Mouse (Mus musculus): ENCODE results near the gene Zfp568.
"Not testable (repeated sequence)": the region's sequence is repeated elsewhere in the genome, so short reads cannot be mapped to it uniquely, and the experiment has no call there.

Zfp568 gene

DNA sequence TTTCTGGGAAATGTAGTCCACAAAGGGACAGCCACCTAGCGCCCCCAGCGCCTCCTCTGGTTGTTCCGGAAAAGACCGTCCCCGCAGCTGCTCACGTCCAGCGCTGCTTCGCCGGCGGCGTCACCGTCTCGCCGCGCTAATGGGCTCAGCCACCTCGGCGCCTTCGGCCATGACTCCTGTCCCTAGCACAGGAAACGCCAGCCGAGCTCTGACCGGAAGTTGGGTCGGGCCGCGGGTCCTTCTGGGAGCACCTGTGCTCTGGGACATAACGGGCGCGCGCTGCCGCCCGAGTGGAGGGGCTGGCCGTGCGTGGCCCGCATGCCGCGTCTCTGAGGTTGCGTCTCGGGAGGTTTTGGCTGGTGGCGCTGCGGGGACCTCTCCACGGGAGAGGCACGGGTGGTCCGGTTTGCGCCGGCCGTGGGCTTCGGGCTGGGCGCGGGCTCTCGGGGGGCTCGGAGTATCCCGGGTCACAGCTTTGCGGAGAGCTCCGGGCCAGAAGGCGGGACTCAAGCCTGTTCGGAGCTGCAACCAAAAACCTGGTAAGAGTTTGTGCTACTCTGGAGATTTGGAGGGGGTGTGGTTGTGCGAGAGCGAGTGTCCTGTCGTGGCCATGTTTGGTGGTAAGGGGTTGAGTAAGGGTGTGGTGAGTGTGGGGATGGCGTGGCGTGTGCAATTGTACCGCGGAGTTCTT is at the start of gene Zfp568:
Gene Zfp568, plus strand, starts transcription at position 266 of the 691 bp plus-strand sequence.
- peak; percentile 74 for DNase-seq (ENCODE audit: low spot score)

DNA sequence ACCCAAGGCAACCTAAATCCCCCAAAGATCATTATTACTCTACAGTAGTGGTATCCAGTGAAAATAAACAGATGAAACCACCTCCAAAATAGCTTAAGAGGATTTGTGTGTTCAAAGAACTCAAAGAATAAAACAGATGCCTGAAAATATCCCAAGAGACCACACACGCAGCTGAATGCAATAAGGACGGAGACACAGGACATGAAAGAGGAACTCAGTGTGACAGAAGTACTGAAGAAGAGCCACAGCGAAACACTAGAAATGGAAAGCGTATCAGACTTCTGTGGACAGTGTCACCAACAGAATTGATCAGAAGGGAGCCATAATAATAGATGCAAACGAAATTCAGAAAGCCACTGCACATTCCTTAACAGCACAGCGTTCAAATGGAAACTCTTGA is 44.9 kb upstream of the Zfp568 start:
- DNase-seq (ENCODE audit: low spot score), result no peak

DNA sequence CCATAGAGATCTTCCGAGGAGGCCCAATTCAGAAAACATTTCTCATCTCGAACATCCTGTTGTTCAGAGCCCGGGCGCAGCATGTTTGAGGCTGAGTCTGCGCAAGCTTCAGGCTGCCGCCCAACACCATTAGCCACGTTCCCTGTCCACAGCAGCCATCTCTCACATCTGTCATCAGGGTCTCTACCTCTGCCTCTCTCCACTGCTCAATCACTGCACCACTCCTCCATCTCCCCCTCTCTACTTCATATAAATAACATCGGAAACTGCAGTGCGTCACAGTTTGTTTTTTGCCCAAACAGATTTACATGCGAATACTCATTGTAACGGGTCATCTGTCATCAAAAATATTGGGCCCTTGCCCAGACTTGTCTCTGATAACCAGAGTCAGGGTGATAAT is 42.7 kb upstream of the Zfp568 start:
- no peak for DNase-seq (ENCODE audit: low spot score)

DNA sequence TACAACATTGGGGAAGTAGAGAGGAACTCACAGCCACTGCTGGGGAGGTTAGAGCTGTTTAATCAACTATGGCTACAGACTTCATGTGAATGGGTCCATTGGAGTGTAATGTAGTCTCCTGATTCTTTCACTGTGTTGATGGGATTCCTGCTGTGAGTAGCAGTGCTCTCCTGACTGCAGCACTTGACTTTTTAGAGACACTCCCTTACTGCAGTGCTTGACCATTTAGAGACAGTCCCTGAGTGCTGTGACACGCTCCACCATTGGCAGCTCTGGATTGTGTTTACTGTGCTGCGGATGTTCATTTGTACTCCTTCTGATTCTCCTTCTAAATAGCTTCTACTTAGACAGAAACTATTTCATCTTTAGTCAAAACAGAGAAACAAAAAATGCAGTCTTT is 41.0 kb upstream of the Zfp568 start:
- no peak for DNase-seq (ENCODE audit: low spot score)

DNA sequence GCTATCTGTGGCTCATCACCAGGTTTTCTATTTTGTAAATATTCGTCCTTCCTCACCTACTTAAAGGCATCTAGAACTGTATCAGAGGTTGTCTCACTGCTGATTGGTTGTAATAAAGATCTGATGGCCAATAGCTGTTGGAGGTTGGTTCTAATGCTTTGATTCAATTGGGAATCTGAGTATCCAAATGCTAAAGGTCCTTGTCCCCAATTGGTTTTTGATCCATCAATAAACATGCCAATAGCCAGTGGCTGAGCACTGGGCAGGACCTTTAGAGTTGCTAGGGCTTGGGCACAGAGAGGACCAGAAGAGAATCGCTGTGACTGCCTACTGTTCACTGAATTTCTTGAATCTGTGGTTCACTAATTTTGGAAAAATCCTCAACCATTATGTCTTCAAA is 40.0 kb upstream of the Zfp568 start:
- no peak for DNase-seq (ENCODE audit: low spot score)

DNA sequence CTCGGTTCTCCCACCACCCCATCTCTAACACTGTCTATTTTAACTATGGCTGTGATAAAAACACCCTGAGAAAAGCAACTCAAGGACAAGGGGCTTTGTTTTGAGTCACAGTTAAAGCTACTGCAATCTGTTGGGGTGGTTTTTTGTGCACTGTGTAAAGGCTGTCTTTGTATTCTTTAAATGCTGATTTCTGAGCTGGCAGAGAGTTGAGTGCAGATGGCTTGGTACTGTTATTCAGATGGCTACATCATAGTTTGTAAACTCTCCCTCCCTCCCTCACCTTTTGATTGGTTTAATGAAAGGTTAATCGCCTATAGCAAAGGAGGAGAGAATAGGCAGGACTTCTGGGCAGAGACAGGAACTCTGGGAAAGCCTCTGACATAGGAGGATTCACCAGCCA is 39.6 kb upstream of the Zfp568 start:
- no peak for DNase-seq (ENCODE audit: low spot score)

DNA sequence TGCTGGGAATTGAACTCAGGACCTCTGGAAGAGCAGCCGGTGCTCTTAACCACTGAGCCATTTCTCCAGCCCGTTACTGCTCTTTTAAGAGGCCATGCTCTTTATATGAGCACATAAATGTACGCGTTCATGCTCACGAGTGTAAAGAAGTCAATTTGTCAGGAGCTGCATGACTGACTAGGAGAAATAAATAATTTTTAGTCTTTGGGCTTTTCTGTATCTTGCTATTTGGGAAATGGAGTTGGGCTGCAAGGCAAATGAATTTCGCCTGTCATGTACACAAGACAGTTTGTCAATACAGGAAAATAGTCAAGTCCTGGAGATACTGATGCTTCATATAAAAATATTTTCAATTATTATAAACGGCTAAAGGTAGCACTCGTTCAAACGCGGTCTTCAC is 30.7 kb upstream of the Zfp568 start:
- no peak for DNase-seq (ENCODE audit: low spot score)

DNA sequence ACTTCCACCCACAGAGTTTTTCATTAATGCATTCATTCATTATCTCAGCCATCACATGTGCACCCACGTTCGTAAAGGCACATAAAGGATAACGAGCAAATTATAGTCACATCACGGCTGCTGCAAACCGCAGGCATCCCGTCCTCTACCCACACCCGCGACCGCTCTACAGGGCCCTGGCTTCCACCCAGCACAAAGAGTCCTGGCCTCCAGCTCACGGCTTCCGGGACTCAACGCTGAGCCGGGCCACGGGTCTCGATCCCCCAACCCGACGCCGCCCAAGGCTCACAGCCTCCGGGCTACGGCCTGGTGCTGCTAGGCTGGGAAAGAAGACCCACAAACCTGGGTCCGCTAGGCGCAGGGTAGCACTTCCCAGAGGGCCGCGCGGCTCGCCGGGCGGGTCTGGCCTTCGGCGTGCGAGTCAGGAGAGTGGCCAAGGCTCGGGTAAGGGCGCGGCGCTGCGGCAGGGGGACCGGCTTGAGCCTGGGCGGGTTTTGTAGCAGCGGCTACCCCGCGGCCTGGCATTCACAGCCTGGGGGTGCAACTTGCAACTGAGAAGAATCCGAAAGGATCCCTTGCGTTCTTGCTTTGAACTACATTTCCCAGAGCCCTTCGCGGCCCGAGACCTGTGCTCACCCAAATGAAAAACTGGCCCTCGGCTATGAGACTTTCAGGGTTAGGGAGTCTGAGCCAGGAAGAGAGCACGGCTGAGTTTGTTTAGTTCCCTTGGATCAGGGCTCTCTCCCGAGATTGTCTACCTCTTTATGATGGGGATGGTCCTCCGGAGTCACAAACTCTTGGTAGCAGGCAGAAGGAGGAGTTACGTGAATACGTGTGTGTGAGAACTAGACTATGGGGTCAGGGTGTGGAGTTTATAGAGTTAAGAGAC is 30.0 kb upstream of the Zfp568 start, which contains the start of gene Zfp74:
Gene Zfp74, minus strand, starts transcription at position 577 of the 889 bp plus-strand sequence.
- DNase-seq (ENCODE audit: low spot score), result peak; percentile 28

DNA sequence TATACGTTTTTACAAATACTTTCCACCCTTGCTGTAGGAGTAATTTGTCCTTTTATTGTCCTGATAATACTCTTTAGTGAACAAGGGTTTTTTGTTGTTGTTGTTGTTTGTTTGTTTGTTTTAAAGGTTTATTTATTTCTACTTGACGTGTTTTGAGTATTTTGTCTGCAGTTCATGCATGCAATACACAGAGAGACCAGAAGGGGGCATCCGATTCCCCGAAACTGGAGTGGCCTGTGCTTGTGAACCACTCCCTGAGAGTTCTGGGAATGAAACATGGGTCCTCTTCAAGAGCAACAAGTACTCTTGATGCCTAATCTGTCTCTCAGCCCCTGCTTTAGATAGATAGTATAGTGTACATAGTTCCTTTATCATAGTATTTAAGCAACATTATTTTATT is 29.0 kb upstream of the Zfp568 start:
- DNase-seq (ENCODE audit: low spot score), result no peak

DNA sequence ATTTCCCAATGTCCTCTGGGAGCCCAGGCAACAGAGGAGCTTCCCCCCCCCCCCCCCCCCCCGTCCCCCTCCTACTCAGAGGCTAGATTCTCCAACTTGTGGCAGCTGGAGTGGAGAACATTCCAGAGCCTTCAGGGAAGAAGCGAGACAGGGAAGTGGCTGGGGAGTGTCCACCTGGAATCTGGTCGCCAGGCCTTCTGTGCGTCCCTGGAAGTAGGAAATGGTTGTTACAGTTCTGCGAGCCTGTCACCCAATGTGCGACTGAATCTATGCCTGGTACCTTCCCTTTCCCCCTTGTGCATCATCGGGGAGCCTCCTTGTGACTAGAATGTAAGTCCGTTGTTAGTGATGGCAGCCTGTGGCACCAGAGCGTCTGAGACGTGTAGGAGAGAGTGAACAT is 27.5 kb upstream of the Zfp568 start:
- no peak for DNase-seq (ENCODE audit: low spot score)

DNA sequence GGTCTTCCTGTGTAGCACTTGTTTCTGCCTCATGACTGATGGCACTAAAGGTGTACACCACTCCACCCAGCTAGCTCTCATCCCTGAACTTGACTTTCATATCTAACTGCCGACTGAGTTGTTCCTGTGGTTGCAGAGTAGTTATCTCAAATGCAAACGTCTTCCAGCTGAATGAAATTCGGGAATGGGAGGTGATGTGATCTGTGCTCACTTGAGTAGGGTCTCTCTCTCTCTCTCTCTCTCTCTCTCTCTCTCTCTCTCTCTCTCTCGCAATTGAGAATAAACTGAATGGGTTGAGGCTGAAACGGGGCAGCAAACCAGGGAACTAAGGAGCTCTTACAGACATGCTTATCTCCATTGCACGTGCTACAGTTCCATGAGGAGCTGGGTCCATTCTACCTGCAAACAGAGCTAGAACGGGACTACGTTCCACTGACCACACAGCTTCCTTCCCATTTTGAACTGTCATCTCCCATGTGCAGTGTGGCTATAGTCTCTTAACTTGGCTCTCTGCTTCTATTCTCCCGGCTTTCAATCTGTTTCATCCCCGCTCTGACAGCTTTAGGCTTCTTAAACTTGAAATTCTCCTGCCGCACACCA is 25.5 kb upstream of the Zfp568 start:
- no peak for DNase-seq (ENCODE audit: low spot score)

DNA sequence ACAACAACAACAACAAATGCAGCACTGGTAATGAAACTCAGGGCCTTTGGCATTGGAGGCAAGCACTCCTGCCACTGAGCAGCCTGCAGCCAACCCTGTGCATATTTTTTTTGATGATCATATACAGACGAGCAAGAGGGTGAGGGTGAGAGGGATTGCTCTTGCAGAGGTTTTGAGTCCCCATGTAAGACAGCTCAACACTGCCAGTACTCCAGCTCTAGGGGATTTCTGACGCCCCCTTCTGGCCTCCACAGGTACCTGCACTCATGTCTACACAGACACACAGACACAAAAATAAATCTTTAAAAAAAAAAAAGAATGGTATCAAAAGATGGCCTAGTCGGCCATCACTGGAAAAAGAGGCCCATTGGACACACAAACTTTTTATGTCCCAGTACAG is 24.8 kb upstream of the Zfp568 start:
- DNase-seq (ENCODE audit: low spot score), result no peak

DNA sequence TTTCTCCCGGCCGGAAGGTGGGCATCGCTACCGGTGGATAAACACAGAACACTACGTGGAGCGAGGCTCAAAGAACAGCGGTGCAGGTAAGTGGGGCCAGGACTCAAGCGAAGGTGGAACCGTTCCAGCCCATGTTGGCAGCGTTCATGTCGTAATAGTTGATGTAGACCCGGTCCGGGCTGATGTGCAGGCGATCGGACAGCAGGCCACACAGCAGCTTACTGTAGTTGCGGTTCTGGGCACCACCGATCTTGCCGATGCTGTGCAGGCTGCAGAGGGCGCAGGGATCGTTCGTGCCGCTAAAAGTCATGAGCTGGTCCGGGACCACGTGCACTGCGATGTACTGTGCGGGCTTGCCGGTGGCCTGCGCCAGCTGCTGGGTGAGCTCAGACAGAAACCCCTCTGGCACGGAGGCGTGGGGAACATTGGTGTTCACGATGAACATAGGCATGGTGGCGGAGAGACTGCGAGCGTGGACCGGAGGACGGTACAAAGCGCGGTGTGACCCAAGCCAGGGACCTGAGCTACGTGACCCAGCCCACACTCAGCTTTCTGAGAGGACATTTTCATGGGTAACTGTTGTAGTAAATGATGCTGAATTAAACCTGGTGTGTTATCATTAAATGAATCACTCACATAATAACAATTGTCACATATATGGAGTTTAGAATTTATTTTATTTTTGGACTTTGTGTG is 18.5 kb upstream of the Zfp568 start:
- DNase-seq (ENCODE audit: low spot score), result not testable (repeated sequence)

DNA sequence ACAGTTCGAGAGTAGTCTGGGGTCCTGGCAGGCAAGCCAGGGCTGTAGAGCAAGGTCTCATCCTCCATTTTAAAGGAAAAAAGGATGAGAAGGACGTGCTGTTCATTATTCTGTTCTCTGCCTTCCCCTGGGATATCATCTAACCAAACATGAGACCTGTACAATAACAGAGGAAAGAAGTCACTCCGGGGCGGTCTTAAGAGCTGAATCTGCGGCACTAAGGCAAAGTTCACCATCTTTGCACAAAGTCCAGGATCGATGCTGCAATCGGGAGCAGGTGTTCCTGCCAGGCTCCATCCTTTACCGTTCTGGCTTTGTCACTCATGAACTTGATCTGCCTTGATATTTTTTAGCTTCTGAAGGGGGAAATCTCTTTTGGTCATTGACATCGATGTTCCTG is 13.1 kb upstream of the Zfp568 start:
- no peak for DNase-seq (ENCODE audit: low spot score)

DNA sequence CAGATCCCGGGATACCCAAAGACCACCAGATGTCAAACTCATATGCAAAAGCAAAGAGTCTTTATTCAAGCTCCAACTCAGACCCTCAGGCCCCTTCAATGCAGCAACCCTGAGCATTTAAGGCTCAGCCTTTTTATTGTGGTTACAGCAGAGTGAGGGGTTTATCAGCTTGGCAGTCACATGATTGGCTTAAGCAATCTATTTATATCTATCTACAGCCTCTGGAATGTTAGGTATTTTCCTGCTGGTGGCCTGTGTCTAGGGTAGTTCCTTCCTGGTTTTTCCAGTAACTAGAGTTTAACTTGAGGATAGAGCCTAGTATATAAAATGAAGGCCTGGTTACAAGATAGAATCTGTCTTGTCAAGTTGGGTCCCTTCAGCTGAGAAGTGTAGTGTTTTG is 3.0 kb upstream of the Zfp568 start:
- DNase-seq (ENCODE audit: low spot score), result no peak

DNA sequence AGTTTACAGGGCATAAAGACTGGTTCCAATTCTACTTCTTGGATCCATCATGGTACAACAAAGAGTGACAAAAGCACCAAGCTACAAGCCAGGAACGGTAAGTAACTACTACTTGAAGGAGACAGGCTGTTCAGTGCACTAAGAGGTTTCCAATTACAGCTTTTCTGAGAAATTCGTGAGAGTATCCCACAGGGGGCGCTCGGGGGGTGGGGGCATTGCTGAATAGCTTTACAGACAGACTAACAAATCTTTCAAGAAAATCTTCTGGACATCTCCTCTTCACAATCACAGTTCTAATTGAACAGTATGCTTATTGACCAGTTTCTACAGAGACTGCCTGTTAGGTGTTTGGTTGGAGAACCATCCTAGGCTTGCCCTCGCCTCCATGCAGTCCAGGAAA is 2.3 kb upstream of the Zfp568 start:
- DNase-seq (ENCODE audit: low spot score), result no peak

DNA sequence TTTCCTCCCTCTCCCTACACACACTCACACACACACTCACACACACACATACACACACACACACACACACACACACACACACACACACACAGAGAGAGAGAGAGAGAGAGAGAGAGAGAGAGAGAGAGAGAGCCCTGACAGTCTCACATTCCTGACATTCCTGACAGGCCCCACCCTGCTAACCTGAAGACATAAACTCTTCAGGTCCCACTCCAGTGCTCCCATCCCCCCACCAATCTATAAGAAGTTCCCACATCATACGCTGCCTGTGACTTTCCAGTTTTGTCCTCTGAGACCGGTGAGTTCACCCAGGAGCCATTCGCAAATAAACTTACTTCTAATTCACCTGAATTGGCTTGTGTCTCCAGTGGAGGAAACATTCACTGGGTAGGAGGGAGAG is 1.9 kb upstream of the Zfp568 start:
- no peak for DNase-seq (ENCODE audit: low spot score)

DNA sequence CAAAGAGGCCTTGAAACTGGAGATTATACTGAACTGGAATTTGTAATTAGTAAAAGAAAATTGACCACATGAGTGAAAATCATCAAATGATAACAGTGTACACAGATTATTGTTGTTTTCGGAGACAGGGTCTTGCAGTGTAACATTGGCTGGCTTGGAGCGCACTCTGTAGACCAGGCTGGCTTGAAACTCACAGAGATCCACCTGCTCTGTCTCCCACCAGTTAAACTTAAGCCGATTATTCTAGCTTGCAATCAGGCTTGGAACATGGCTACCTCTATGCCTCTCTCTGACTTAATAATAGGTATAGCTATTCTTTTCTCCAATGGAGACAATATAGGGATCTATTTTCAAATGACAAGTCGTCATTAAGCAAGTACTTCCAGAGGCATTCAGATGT is 1.4 kb upstream of the Zfp568 start:
- no peak for DNase-seq (ENCODE audit: low spot score)

DNA sequence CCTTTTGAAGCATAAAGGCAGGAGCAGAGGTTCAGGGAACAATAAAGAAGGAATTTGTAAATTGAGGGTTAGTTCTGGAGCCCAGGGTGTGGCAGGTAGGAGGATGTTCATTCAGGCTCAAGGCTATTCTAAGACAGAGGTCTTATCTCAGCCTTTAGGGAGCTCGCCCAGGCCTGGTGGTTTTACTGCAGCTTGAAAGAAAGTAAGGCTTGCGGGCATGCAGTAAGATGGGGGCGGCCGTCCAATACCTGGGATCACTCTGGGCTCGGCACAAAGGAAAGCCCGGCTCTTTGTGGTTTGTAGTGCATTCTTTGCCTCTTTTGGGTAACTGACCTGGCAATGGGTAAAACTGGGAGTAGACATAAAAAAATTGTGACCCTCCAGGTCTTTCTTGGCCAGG is 824 bp upstream of the Zfp568 start:
- DNase-seq (ENCODE audit: low spot score), result no peak

DNA sequence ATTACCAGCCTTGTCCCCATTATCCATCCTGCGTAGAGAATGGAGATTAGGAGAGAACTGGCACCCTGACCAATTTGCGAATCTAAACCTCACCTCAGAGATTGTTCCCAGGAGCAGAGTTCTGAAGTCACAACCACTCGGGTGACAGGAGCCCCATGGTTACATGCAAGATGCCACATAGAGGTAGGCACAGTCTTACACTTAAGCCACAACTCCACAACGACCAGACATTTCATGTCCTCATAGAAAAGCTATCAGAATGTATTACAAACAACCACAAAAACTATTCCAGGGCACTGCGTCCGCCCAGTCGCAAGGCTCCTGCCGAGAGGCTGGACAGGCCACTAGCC is 440 bp upstream of the Zfp568 start:
- DNase-seq (ENCODE audit: low spot score), result no peak

DNA sequence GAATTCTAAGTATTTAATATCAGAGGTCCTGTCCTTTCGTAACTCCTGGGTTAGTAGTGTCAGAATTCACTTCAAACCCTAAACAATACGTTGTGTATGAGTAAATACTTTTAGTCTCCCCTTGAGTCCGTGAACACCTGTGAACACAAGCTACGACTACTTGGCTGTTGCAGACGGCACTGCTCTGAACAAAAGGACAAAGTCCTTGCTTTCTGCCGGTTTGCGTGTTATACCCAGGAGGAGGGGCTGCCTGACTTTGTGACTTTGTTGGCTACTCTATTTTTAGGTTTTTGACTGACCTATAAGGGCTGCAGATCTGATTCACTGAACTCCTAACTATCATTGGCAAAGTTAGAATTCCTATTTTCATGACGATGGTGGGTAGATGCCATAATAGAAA is 2.3 kb downstream of the Zfp568 start:
- no peak for DNase-seq (ENCODE audit: low spot score)

DNA sequence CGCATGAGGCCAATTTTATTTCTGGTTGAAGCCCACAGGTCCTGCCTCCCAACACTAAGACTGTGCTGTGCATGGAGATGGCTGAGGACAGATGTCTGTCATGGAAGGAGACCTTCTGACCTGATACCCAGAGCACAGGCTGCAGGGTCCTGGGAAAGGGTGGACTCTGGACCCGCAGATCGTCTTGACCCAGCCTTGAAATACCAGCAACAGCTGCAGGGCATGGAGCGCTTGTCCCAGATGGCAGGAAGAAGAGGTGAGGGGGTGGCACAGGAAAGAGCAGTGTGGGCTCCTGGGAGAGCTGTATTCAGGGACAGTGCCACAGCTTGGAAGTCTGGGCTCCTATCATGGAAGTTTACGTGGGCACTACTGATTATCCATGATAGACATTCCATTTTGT is 3.8 kb downstream of the Zfp568 start:
- DNase-seq (ENCODE audit: low spot score), result no peak

DNA sequence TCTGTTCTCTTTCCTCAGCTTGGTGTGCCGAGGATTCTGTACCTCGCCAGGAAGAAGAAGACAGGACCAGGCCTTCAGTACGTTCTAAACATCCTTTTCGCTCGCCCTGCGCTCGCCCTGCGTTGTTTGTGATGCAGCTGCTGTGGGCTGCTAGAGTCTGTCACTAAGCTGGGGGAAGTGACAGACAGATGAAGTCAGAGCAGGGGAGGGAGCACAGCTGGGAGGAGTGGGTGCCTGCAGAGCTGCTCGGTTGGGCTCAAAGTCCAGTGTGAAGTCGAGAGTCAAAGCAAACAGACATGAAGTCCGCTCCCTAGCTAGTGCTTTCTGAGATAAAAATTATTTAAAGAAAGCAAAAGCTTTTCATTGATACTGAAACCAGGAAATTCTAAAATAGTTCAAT is 5.3 kb downstream of the Zfp568 start:
- DNase-seq (ENCODE audit: low spot score), result no peak
